Mouse (Mus musculus) heart, adult 8-10 months (tissue): Measurements from ENCODE around the gene Vmo1. TPM values are rescaled to one million over a fixed set of nuclear protein-coding genes. Genes with fewer than 3 reads are reported as not detected.
"Not testable (repeated sequence)": the region's sequence is repeated elsewhere in the genome, so short reads cannot be mapped to it uniquely, and the experiment has no call there.

Experiments
- DNase-seq: peaks from one replicate; pipeline ENCODE4 v3.0.0; 2022; ENCODE audit warnings: low spot score
- total RNA-seq, 4 experiments: library from RNA; stranded (reverse); gene quantifications; 2 replicates each; pipeline ENCODE4 v1.2.4; 2022

Vmo1 gene
- total RNA-seq, 4 experiments from 2014 or later = not detected

- peak; percentile 33 for DNase-seq
Measured at GRCm38 (mm10) chr11:70520178-70520769, 5.9 kb upstream of the Vmo1 start.

GRCm38 (mm10) chr11:70518923-70519322 is 4.5 kb upstream of the Vmo1 start, which contains the start of gene Gltpd2:
TSS of gene Gltpd2 (plus strand) at chr11:70519196.
- DNase-seq = no peak

- no peak for DNase-seq
Measured at GRCm38 (mm10) chr11:70518436-70518835, 4.0 kb upstream of the Vmo1 start.

GRCm38 (mm10) chr11:70516352-70516751 is 1.9 kb upstream of the Vmo1 start:
- DNase-seq = peak; percentile 60

GRCm38 (mm10) chr11:70513520-70513919 is 896 bp downstream of the Vmo1 start:
- no peak for DNase-seq

GRCm38 (mm10) chr11:70512709-70513342 is 1.6 kb downstream of the Vmo1 start:
- DNase-seq = no peak

- no peak for DNase-seq
Measured at GRCm38 (mm10) chr11:70511825-70512224, 2.6 kb downstream of the Vmo1 start.

- DNase-seq = no peak
Measured at GRCm38 (mm10) chr11:70511242-70511641, 3.2 kb downstream of the Vmo1 start.

GRCm38 (mm10) chr11:70509753-70510564 is 4.5 kb downstream of the Vmo1 start:
- DNase-seq = no peak

- DNase-seq = no peak
Measured at GRCm38 (mm10) chr11:70506962-70507515, 7.4 kb downstream of the Vmo1 start.

- DNase-seq = peak; percentile 84
Measured at GRCm38 (mm10) chr11:70506385-70506784, 8.0 kb downstream of the Vmo1 start.

GRCm38 (mm10) chr11:70504970-70505369 is 9.4 kb downstream of the Vmo1 start, which contains the start of gene Tm4sf5:
TSS of gene Tm4sf5 (plus strand) at chr11:70505244.
- DNase-seq = no peak

- DNase-seq = no peak
Measured at GRCm38 (mm10) chr11:70502018-70502417, 12.4 kb downstream of the Vmo1 start.

- no peak for DNase-seq
Measured at GRCm38 (mm10) chr11:70500476-70500812, 14.0 kb downstream of the Vmo1 start.

- no peak for DNase-seq
Measured at GRCm38 (mm10) chr11:70499566-70500475, 14.6 kb downstream of the Vmo1 start.

- DNase-seq = no peak
Measured at GRCm38 (mm10) chr11:70489684-70490083, 24.7 kb downstream of the Vmo1 start.

GRCm38 (mm10) chr11:70489138-70489537 is 25.3 kb downstream of the Vmo1 start:
- DNase-seq = no peak

GRCm38 (mm10) chr11:70487816-70488215 is 26.6 kb downstream of the Vmo1 start:
- peak; percentile 51 for DNase-seq

- DNase-seq = no peak
Measured at GRCm38 (mm10) chr11:70485498-70485897, 28.9 kb downstream of the Vmo1 start.

- DNase-seq = no peak
Measured at GRCm38 (mm10) chr11:70474872-70475534, 39.4 kb downstream of the Vmo1 start.

GRCm38 (mm10) chr11:70473291-70473690 is 41.1 kb downstream of the Vmo1 start:
- not testable (repeated sequence) for DNase-seq
